Mouse (Mus musculus) liver, embryonic 14.5 days (tissue): ENCODE results near the gene Rnase2a.

Source experiments
- CTCF ChIP-seq: IDR thresholded peaks from 2 replicates; pipeline ENCODE4 v1.5.1; 2016; ENCODE audit warnings: antibody characterized with exemption, low read depth, control low read depth
- EP300 ChIP-seq: IDR thresholded peaks from 2 replicates; pipeline ENCODE4 v1.6.1; 2016; ENCODE audit warnings: antibody characterized with exemption, low read depth

DNA sequence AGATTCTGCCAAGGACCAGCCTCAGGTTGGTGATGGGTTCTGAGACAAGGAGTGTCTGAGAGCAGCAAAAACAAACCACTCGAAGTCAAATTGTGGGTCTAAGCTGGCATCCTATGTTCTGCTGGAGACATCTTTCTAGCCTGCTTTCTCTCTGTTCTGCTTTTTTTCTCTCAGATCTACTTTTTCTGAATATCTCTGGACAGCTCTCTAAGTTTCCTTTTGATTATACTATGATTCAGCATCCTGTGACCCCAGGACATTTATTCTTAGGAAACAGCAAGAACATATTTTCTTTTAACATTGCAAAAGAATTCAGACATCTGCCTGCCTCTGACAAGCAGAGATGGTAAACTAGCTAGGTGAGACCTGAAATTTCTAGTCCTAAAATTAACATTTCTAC lies 2.3 kb downstream of the Rnase2a start:
- TF ChIP-seq CTCF (no peak), EP300 (no peak)
